Mouse (Mus musculus) kidney, postnatal 25 days (tissue): ENCODE measurements at regions not wholly inside any gene's neighbourhood (a gene's known extent, or its start where the extent isn't known, plus 50 kb on each side); places are given as distances from the start of the nearest gene placed in this dataset.

Experiments used
- DNase-seq, 2 experiments: peaks; one replicate each; pipeline ENCODE4 v3.0.0; 2021; ENCODE audit warnings: mixed read lengths in 2 of 2

DNA sequence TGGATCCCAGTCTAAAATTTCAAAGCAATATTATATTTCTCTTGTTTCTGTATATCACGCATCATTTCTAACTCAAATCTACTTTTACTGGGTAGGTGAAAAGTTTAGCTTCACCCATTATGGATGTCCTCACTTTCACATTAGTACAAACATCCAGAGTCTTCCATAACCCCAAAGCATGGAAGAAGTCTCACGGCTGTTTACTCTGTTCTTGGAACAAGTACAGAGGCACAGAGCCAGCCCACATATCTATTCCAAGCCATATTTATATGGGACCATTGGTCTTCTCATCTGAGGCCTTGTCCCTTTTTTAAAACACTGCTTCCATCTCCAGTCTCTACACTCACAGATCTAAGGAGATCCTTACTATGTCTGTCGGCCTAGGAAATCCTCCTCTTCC lies 192.8 kb downstream of the Tm2d1 start:
- no peak for DNase-seq

DNA sequence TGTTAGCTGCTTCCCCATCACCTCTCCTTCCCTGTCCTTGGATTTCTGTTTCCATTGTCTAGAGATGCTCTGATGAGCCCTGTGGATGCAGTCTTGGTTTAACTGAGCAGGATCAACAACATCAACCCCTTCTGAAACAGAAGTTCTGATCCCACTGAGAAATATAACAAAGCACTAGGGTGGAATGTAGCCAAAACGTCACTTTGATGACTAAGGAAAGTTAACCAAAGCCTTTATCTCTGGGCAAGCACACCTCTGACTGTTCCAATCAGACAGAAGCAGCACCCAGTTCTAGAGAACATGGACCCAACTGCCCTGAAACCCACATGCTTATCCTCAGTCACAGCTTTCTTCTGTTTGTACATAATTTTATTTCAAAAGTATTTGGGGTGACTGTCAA lies 193.2 kb downstream of the Tm2d1 start:
- no peak for DNase-seq

DNA sequence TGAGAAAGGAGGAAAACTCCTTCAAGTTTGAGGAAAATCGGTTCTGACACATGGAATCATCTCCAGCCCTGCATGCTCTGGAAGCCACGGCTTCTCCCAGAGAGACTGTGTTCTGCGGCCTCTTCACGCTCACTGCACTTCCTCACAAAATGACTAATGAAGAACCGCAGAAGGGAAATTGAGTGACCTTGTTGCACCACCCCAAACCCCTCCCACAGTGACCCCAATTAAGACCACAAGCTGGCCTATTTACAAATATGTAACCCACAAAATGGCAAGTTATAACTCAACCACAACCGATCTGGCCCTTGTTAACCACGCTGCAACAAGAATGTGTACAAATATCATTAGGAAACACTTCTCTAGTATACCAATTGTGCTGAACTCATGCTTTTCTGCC lies 194.2 kb downstream of the Tm2d1 start:
- peak; percentile 34 to 42 for DNase-seq

DNA sequence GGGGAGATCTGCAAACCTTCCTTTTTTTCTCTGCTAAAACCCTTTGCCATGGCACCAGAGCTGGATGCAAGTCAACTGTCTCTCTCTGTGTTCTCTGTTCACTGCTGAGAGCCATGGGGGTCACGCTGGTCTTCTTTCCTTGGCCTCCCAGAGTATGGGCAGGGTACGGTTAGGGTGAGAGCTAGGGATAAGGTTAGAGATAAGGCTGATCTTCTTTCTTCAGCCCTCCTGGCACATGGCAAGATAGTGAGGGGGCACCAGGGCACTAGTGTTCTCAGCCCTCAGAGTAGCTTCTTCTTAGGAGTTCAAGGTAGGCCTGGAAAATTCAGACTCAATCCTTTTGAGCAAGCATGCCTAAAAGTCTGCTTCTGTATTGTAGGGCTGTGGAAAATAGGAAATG lies 196.1 kb downstream of the Tm2d1 start:
- DNase-seq = no peak

DNA sequence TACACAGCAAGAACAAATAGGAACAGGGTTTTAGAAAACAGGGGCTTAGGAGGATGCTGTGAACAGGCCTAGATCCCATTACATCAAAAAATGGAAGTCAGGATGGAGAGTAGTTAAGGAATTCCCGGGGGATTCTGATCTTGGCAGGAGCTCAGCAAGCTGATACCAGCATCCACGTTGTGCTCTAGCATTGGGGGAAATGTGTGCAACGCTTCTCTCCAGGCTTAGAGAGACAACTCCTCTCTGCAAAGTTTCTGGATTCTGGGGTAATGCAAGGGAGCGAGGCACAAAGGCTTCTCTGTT lies 201.1 kb downstream of the Tm2d1 start:
- DNase-seq = peak; percentile 38 to 61

DNA sequence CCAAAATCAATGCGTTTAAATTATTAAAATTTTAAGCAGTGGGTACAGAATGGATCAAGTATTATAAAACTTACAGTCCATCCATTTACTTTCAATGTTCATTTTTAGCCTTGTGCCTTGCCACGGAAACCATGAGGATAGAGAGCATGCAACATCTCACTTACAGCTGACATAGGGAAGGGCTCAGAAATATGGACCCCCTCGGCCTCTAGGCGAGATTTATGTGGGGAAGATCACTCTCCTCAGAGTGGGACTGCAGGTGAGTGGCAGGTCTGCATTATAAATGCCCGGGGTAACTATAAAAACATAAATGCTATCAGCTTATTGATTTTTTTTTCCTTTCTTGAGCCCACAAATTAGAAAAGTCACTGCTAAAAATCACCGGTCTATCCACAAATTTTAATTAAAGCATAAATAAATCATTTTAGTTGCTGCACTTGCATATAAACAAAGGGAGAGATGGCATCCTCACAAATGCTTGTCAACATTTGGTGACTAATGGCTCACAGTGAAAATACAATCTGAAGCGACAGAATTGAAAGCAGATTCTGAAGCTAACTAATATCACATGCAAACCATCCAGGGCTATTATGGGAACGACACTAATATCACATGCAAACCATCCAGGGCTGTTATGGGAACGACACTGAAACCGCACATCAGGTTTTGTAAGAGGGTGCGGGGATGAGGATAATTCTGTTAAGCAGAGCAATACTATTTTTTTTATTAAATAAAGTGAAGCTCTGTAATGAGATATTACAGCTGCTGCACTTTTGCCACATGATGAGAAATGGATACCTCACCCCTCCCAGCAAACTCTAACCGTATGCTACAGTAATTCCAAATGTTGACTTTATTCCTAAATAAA lies 201.7 kb downstream of the Tm2d1 start:
- DNase-seq = no peak

DNA sequence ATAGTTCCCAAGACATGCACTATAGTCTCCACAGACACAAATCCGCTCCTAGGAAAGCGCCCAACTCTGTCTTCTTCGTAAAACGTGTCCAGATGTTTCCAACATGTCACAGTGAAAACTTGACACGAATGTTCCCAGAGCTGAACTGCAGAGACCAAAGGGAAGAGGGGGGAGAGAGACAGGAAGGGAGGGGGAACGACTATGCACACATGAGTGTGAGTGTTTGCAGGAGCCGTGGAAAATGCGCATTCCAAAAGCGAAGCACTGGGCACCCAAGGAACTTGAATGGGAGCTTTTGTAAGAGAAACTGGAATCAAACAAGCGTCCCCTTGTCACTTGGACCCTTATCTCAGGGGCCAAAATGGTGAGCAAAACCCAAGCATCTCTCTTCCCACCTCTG lies 202.8 kb downstream of the Tm2d1 start:
- no peak for DNase-seq
